Comparison of ENCODE assay signal across 11 mouse cellular contexts in the genomic region with DNA sequence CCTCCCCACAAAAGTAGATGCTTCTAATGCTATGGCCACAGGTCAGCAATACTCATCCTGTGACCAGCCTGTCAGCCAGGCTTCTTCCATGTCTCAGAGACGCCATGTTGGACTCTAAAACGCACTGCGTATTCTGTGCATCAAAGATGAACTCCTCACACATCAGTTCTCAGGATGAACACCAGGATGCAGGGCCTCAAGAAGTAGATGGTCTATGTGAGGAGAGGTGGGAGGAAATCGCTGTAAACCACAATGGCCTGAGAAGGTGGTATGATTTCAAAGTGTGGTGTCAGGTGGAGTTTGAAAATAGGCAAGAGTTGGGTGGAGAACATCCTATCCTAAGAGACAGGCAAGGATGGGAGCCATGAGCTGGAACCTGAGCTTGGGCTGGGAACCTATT. TPM values are rescaled to one million over a fixed set of nuclear protein-coding genes. Genes with fewer than 3 reads are reported as not detected.
DNase-seq lines count a peak whose midpoint lies in the region; ATAC-seq and TF ChIP-seq lines count a peak whose summit lies in the region.
"Had no signal": no experiment of that assay in that cellular context is flagged by ENCODE, and none has a peak within 500 bp of the region (broad histone marks: within the 10 kb centered on the region; RNA-seq: fewer than 3 reads in every experiment).

No protein-coding gene starts in this region.

- no peaks in the 10 kb centered on the region for H3K9me3 ChIP-seq in hindbrain, postnatal 0 days (ENCODE audit: low read length)
- H3K9me3 ChIP-seq in hindbrain, embryonic 14.5 days (ENCODE audit: control insufficient read depth, low read length) = no peaks in the 10 kb centered on the region
- no peaks in the 10 kb centered on the region for H3K9me3 ChIP-seq in embryonic facial prominence, embryonic 14.5 days (ENCODE audit: control insufficient read depth, low read length)
- H3K9me3 ChIP-seq: limb, embryonic 15.5 days; midbrain, embryonic 12.5 days had no signal

- no peak overlapping the region for H3K9ac ChIP-seq in hindbrain, postnatal 0 days (replicated peaks; ENCODE audit: low read length)
- H3K9ac ChIP-seq in hindbrain, embryonic 14.5 days = no peak overlapping the region
- H3K9ac ChIP-seq in embryonic facial prominence, embryonic 14.5 days (ENCODE audit: low read depth, low read length) = no peak overlapping the region

- H3K36me3 ChIP-seq in hindbrain, postnatal 0 days (ENCODE audit: insufficient read depth, low read length) = no peaks in the 10 kb centered on the region
- H3K36me3 ChIP-seq in hindbrain, embryonic 14.5 days (replicated peaks; ENCODE audit: control insufficient read depth, insufficient read depth) = no peaks in the 10 kb centered on the region
- H3K36me3 ChIP-seq in embryonic facial prominence, embryonic 14.5 days (ENCODE audit: control insufficient read depth, insufficient read depth, low read length) = no peaks in the 10 kb centered on the region
- H3K36me3 ChIP-seq: limb, embryonic 15.5 days; midbrain, embryonic 12.5 days had no signal

- 0 out of 2 replicates have a peak overlapping the region, but pooled peaks have one; percentile 98 for H3K4me2 ChIP-seq in hindbrain, postnatal 0 days (ENCODE audit: low read depth, low read length)
- H3K4me2 ChIP-seq in hindbrain, embryonic 14.5 days (replicated peaks) = no peak overlapping the region
- 0 out of 2 replicates have a peak overlapping the region, but pooled peaks have one; percentile 93 for H3K4me2 ChIP-seq in embryonic facial prominence, embryonic 14.5 days (ENCODE audit: low read depth, low read length)

- peaks cover 8% of the 10 kb centered on the region; the same call in 1 of the 2 replicates for H3K4me1 ChIP-seq in hindbrain, postnatal 0 days (ENCODE audit: insufficient read depth, low read length)
- peaks cover 9% of the 10 kb centered on the region for H3K4me1 ChIP-seq in hindbrain, embryonic 14.5 days (replicated peaks; ENCODE audit: control insufficient read depth, insufficient read depth, low read length)
- H3K4me1 ChIP-seq in embryonic facial prominence, embryonic 14.5 days (ENCODE audit: control insufficient read depth, insufficient read depth, low read length) = peaks cover 4% of the 10 kb centered on the region; the same call in 1 of the 2 replicates

- H3K27me3 ChIP-seq in hindbrain, postnatal 0 days (ENCODE audit: insufficient read depth, low read length) = no peaks in the 10 kb centered on the region
- H3K27me3 ChIP-seq in hindbrain, embryonic 14.5 days (ENCODE audit: control insufficient read depth, insufficient read depth, low read length) = no peaks in the 10 kb centered on the region
- H3K27me3 ChIP-seq in embryonic facial prominence, embryonic 14.5 days (replicated peaks; ENCODE audit: control insufficient read depth, insufficient read depth, low read length) = no peaks in the 10 kb centered on the region
- H3K27me3 ChIP-seq: limb, embryonic 15.5 days had no signal

- WGBS in hindbrain, postnatal 0 days = 92% methylated on average over 4 of the region's 4 CpGs
- WGBS in hindbrain, embryonic 14.5 days = 93% methylated on average over 4 of the region's 4 CpGs
- WGBS in embryonic facial prominence, embryonic 14.5 days = 89% methylated on average over 4 of the region's 4 CpGs

- no peak overlapping the region for H3K27ac ChIP-seq in hindbrain, postnatal 0 days
- H3K27ac ChIP-seq in hindbrain, embryonic 14.5 days = no peak overlapping the region
- H3K27ac ChIP-seq in embryonic facial prominence, embryonic 14.5 days (replicated peaks; ENCODE audit: low read depth, low read length) = no peak overlapping the region

- no peak for DNase-seq in hindbrain, postnatal 0 days (ENCODE audit: low spot score)
- no peak for DNase-seq in hindbrain, embryonic 14.5 days (ENCODE audit: low spot score)
- DNase-seq in thymus, postnatal 0 days (ENCODE audit: low spot score) = peak; percentile 22
- no peak for DNase-seq in thymus, postnatal 10 days (ENCODE audit: low spot score in 2 of 2)
- DNase-seq in embryonic facial prominence, embryonic 14.5 days (ENCODE audit: low spot score) = no peak
- peak; percentile 51 for DNase-seq in naive thymus-derived CD4-positive, alpha-beta T cell, adult 2 months (ENCODE audit: low read depth)
- DNase-seq in heart, adult 9 months (ENCODE audit: low spot score in 2 of 2) = no peak
- DNase-seq: cerebellum, postnatal 14 days; gastrocnemius, postnatal 25 days had no signal

- no peak for ATAC-seq in hindbrain, postnatal 0 days
- no peak for ATAC-seq in hindbrain, embryonic 14.5 days (ENCODE audit: low FRiP score)
- ATAC-seq in embryonic facial prominence, embryonic 14.5 days (ENCODE audit: low read depth) = no peak

- no peak for TF ChIP-seq CTCF in hindbrain, postnatal 0 days (IDR thresholded peaks at IDR 0.05; ENCODE audit: low read depth)

- no peak overlapping the region for H3K4me3 ChIP-seq in hindbrain, postnatal 0 days (ENCODE audit: low read length)
- no peak overlapping the region for H3K4me3 ChIP-seq in hindbrain, embryonic 14.5 days (replicated peaks; ENCODE audit: low read length)
- H3K4me3 ChIP-seq in embryonic facial prominence, embryonic 14.5 days (ENCODE audit: low read depth, low read length) = no peak overlapping the region

RNA-seq across cellular contexts. Expression of gene Iqgap2, which starts 1.4 kb away (rescaled TPM):
- 2.9 and 5.0 TPM in 2 replicates for total RNA-seq in hindbrain, postnatal 0 days (2014; rRNA removed)
- polyA plus RNA-seq in hindbrain, postnatal 0 days (2015; fragmentation: Nextera tagmentation; extraction: Ambion mirVana) = 3.1 and 3.2 TPM in 2 replicates
- 3.8 and 4.4 TPM in 2 replicates for polyA plus RNA-seq in hindbrain, embryonic 14.5 days (2014; fragmentation: Nextera tagmentation; extraction: Ambion mirVana)
- 10.1 and 12.7 TPM in 2 replicates for polyA plus RNA-seq in thymus, postnatal 0 days (2015; fragmentation: Nextera tagmentation; extraction: Ambion mirVana)
- polyA plus RNA-seq in embryonic facial prominence, embryonic 14.5 days (2014; fragmentation: Nextera tagmentation; extraction: Ambion mirVana) = 13.7 and 14.9 TPM in 2 replicates

Comparison
In these comparisons a context has a peak if more than half of its experiments do, and no peak if none do; other contexts are left out.
1. DNase-seq: peak in thymus, postnatal 0 days (single experiment) and naive thymus-derived CD4-positive, alpha-beta T cell, adult 2 months (single experiment); none in hindbrain, postnatal 0 days (single experiment), hindbrain, embryonic 14.5 days (single experiment), thymus, postnatal 10 days (0 of 2), embryonic facial prominence, embryonic 14.5 days (single experiment) and heart, adult 9 months (0 of 2).